Mouse (Mus musculus) left cerebral cortex, adult 2 months (tissue): Measurements from ENCODE around the gene Trim80. TPM values are rescaled to one million over a fixed set of nuclear protein-coding genes. Genes with fewer than 3 reads are reported as not detected.
A peak's percentile ranks its signal among the peaks of the same experiment; 100 is the strongest.

Experiments
- DNase-seq, 2 experiments: peaks; one replicate each; pipeline ENCODE4 v3.0.0; 2021 to 2022; ENCODE audit warnings: low spot score in 2 of 2, mixed read lengths in 1 of 2; ENCODE audit errors: extremely low spot score in 1 of 2
- H3K27ac ChIP-seq: fragments of 200-600 bp; 2 replicates; pipeline ENCODE4 v1.8.1; 2022
- H3K4me3 ChIP-seq: fragments of 200-600 bp; 2 replicates; pipeline ENCODE4 v1.8.1; 2022
- CTCF ChIP-seq: fragments of 200-600 bp; IDR thresholded peaks from 2 replicates; pipeline ENCODE4 v1.8.1; 2022; ENCODE audit warnings: antibody characterized with exemption, mild to moderate bottlenecking, moderate library complexity
- intact Hi-C: fragments of 180-260 bp; cut with DNase I; formaldehyde crosslinking; loops from one replicate; pipeline ENCODE4 v1.15.1; 2025
- total RNA-seq, 2 experiments: library from RNA; stranded (reverse); gene quantifications; 2 replicates each; pipeline ENCODE4 v1.2.3; 2021

The Trim80 gene
- total RNA-seq, 2 experiments from 2014 or later, result 0.16 TPM; not detected in 1

DNA sequence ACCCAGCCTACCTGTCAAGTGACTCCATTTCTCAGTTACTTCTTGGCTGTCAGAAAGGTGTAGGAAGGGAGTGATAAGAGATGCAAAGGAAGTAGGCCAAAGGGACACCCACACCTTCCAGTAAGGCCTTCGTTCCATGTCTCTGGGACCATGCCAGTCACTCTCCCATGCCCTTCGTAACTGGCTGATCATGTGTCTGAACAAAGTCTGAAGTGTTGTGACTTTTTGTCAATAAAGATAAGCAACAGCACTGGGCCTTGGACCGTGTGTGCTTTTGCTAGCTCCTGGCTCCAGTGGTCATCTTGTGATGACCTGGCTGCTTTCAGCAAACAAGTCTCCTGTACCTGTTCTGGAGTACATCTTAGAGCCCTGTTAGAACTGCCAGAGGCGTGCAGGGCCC lies 7.5 kb upstream of the Trim80 start:
- DNase-seq, result no peak
- H3K4me3 ChIP-seq, result no peak overlapping the region
- no peak overlapping the region for H3K27ac ChIP-seq
- TF ChIP-seq CTCF, result no peak
- intact Hi-C loops, result no loop called here

DNA sequence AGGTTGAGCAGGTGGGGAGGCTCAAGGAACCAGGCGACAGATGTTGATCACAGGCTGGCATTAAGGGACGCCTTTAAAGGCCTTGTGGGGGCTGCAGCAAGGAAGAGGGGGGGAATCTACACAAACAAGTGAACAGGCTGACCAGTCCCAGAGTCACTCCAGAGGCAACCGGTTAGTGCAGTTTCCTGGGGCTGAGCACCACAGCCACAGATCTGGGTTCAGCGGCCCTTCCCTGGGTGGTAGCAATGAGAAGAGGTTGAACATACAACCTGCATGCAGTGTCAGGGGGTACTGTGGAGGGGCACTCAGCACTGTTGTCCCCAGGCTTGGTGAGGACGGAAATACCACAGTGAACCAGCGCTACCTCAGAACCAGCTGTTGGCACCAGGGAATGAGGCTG lies 7.0 kb upstream of the Trim80 start:
- intact Hi-C loops, result no loop called here
- no peak overlapping the region for H3K4me3 ChIP-seq
- TF ChIP-seq CTCF, result no peak
- H3K27ac ChIP-seq, result no peak overlapping the region
- no peak for DNase-seq

DNA sequence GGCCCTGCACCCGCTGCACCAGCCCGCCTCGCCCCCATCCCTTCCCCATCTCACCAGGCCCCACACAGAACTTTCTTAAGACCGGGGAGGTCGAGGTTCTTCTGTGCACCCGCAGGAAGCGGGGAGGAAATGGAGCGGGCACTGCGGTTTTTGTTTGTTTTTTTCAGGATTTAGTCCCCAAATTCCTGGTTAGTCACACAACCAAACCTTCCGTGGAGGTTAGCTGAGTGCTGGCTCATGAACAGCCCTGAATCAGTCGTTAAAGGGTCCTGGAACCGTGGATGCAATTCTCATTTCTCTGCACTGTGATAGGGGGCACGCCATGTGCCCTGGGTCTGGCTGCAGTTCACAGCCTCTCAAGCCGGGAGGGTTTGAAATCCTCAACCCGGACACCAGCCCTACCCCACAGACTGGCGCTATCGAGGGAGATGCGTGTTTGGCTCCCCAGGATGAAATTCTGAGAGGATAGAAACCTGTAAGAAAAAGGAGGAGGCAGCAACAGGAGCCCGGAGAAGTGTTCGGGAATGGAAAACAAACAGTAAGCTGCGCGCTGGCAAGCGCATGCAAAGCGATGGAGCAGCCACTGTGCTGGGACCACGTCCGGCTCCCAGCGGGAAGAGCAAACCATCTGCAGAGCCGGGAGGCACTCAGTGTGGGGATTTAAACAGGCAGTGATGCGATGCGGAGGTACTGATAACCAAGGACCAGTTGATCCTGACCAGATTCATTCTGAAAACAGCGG lies 4.6 kb upstream of the Trim80 start:
- Histone ChIP-seq H3K27ac (peak overlapping the region; percentile 24; the same call in 1 of the 2 replicates), H3K4me3 (peak overlapping the region; percentile 34)
- intact Hi-C loops, result no loop called here
- no peak for DNase-seq
- TF ChIP-seq CTCF, result no peak

DNA sequence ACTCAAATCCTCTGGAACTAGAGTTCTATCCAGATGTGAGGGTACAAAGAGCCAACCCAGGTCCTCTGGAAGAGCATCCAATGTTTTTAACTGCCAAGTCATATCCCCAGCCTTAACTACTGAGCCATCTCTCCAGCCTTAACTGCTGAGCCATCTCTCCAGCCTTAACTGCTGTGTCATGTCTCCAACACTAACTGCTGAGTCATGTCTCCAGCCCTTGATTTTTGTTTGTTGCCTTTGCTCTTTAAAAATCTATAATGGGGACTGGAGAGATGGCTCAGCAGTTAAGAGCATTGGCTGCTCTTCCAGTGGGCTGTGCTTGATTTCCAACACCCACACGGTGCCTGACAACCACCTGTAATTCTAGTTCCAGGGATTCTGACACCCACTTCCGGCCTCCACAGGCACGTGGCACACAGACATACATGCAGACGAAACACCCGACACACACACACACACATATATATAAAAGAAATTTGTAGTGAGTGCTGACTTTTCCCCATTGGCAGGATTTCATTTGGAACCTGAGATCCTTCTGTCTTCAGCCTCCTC lies 2.7 kb upstream of the Trim80 start:
- no peak for DNase-seq
- intact Hi-C loops, result no loop called here
- Histone ChIP-seq H3K4me3 (no peak overlapping the region), H3K27ac (no peak overlapping the region)
- no peak for TF ChIP-seq CTCF

DNA sequence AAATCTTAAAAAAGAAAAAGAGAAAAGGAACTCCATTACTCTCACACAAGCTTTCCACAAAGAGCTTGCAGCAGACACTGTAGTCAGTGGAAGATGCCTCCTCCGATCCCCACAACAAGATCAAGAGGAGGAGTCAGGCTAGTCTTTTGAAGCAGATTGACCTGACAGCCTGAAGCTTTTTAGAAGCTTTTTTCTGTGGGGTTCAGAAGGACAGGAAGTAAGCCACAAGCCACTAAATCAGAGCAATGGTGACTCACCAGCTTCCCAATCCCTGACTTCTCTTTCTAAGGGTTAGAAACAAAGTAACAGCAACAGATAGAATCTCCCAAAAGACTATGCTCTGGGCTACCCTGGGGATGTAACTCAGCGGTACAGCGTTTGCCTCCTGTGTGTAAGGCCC lies 1.0 kb upstream of the Trim80 start:
- Histone ChIP-seq H3K4me3 (no peak overlapping the region), H3K27ac (no peak overlapping the region)
- intact Hi-C loops, result no loop called here
- DNase-seq, result no peak
- TF ChIP-seq CTCF, result no peak

DNA sequence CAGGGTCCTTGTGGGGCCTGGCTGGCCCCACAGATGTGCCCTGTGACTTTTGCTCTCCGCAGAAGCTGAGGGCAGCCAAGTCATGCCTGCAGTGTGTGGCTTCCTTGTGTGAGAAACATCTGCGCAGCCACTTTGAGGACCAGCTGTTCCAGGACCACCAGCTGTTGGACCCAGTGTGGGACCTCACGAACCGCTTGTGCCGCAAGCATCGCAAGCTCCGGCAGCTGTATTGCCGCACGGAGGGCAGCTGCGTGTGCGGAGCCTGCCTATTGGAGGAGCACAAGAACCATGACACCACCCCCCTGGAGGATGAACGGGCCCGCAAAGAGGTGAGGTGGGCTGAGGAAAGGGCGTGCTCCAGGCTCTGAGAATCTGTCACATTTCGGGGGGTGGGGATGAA lies 1.1 kb downstream of the Trim80 start:
- intact Hi-C loops, result no loop called here
- TF ChIP-seq CTCF, result no peak
- H3K27ac ChIP-seq, result no peak overlapping the region
- DNase-seq, result no peak
- no peak overlapping the region for H3K4me3 ChIP-seq

DNA sequence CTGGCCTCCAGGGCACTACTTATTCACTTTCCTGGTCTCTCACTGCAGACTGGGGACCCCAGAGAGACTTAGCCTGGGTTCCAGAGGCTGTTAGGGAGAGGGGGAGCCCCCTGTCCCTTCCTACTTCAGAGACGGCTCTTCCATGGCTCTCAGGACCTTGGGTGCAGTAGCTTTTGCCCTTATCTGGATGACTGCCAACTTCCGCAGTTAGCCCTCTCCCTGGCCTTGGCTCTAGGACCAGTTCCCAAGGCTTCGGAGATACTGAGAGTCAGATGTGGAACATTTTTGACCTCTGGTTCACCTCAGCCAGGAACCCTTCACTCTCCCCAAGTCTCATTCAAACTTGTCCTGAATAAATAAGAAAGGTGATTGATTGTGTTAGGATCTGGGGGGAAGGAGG lies 6.6 kb downstream of the Trim80 start:
- TF ChIP-seq CTCF, result no peak
- intact Hi-C loops, result no loop called here
- no peak overlapping the region for H3K27ac ChIP-seq
- H3K4me3 ChIP-seq, result no peak overlapping the region
- DNase-seq, result no peak

DNA sequence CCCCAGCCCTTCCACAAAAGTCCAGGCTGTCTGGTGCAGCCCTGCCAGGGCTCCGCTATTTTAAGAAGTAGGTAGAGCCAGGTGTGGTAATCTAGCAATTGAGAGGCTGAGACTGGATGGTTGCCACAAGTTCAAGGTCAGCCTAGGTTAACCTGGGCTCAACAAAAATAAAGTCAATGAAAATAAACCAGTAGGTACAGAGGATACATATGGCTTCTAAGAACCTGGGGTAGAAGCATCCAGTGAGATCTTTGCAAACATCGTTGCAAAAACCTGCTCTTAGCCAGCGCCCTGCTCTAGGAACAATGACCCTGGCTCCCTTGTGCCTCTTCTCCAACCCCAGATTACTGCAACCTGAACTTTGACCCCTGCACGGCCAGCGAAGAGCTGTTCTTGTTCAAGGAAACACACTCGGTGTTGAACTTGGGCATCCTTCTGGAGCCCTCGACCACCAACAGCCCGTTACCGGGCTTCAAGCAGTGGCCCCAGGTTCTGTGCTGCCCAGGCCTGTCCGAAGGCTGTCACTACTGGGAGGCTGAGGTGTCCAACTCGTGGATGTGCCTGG lies 7.1 kb downstream of the Trim80 start:
- TF ChIP-seq CTCF, result no peak
- intact Hi-C loops, result no loop called here
- no peak for DNase-seq
- Histone ChIP-seq H3K27ac (no peak overlapping the region), H3K4me3 (no peak overlapping the region)

DNA sequence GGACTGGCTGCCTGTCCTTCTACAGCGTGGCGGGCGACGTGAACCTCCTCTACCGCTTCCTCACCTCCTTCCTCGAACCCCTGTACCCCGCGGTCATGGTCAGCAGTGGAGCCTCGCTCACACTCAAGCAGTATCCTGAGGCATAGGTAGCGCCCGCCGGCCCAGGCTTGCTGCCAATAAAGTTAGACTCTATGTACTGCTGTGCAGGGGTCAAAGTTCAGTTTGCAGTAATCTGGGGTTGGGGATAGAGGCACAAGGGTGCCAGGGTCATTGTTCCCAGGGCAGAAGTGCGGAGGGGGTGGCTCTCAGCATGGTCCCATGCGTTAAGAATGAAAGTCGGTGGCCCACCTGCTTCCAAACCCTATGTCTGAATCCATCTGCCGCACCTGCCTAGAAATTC lies 7.7 kb downstream of the Trim80 start:
- no peak for TF ChIP-seq CTCF
- Histone ChIP-seq H3K27ac (no peak overlapping the region), H3K4me3 (no peak overlapping the region)
- no peak for DNase-seq
- intact Hi-C loops, result no loop called here

DNA sequence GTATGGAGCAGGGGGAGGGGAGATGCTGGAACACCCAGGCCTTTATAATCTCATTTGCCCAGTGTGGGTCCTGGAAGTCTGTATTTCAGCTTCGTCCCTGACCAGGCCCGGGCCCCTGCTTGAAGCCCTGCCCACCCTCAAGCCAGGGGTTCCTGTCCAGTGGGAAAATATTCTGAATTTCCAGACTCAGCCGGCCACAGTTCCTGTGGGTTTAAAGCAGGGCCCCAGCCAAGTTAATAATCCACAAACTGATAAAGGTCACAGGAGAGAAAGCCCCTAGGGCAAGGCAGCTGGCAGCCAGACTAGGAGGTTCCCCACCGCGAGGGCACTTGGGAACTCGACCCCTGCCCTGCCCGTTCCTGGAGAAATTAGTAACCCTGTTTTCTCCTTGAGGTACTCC lies 8.7 kb downstream of the Trim80 start:
- TF ChIP-seq CTCF, result no peak
- Histone ChIP-seq H3K4me3 (no peak overlapping the region), H3K27ac (no peak overlapping the region)
- DNase-seq, result no peak
- intact Hi-C loops, result no loop called here

DNA sequence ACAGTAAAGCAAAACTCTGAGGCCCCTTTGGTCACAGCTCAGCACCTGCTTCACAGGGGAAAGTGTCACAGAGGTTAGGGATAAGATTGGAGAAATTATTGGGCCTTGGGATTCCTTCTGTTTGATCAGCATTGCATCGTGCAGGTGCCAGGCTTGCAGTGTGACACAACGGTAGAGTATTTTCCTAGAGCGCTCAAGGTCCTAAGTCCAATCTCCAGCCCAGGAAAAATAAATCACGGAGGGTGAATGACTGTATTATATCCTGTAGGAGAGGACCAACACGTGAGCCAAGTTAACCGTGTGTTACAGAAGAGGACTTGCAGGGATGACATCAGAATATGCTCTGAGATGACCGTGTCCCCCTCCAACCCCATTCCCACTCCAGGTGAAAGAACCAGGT lies 9.8 kb downstream of the Trim80 start:
- Histone ChIP-seq H3K4me3 (no peak overlapping the region), H3K27ac (no peak overlapping the region)
- no peak for TF ChIP-seq CTCF
- DNase-seq, result no peak
- intact Hi-C loops, result no loop called here

DNA sequence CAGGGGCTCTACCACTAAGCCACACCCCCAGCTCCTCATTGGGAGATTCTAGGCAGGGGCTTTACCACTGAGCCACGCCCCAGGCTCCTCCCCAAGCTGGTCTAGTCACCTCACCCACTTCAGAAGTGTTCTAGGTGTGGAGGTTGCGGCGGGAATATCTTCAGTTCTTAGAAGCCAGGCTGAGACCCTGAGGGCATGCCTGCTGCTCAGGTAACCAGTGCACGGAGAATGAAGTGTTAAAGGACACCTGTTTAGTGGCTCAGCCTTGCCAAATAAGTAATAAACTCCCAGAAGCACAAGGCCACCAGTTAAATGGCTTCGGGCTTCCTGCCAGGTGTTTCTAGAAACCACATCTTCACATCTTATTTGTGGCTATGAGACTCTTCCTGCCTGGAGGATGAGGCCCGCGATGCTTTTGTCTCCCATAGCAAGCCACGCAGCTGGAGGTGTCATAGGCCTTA lies 11.5 kb downstream of the Trim80 start:
- TF ChIP-seq CTCF, result no peak
- DNase-seq, result no peak
- no peak overlapping the region for H3K4me3 ChIP-seq
- intact Hi-C loops, result no loop called here
- no peak overlapping the region for H3K27ac ChIP-seq
